Mouse (Mus musculus): ENCODE results near the gene Rapgef6.
A peak's percentile ranks its signal among the peaks of the same experiment; 100 is the strongest.

The Rapgef6 gene

DNA sequence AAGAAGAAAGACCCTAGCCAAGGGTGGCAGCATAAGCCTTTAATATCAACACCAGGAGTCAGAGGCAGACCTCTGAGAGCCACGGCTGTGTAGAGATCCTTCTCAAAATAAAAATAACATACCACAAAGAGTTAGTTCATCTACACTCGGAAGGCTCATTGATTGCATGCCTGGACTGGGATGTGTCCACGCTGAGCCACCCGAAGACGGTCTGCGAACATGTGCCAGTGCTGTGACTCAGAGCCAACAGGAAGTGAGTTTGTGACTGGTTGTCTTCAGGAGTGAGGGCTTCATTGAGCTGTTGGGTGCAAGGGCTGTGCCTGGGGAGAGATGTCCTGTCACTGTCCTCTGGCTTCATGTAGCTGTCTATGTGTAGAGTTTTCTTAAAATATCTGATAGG is 171.0 kb downstream of the Rapgef6 start:
- DNase-seq (ENCODE audit: low spot score) = no peak

DNA sequence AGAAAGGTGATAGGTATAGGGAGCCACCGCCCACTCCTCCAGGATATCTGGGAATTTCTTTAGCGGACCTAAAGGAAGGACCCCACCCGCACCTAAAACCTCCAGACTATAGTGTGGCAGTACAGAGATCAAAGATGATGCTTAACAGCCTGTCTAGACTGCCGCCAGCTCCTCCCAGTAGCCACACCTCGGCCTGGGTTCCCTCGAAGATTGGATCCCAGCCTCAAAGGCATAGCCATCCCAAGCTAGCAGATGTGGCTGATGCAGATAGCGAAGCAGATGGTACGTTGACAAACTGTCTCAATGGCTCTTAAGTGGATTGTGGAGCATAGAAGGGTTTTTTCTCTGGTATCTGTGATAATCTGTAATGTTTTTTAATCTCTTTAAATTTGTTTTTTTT is 171.6 kb downstream of the Rapgef6 start:
- DNase-seq (ENCODE audit: low spot score) = no peak

DNA sequence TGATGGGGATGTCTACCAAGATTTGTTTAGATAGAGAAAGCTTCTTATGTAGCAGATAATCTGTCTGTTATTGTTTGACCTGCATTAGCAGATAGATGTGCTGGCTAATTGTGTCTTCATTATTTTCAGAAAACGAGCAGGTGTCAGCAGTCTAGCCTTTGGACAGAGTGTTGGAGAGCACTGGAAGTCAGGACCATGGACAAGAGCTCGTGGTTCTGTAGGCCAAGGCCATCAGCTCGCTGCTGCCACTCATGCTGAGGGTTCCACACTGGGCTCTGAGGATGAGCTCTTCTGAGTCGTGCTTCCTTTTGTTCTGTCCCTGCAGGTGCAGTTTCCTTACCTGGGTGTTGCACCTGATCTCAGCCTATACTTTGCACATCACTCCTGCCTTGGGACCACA is 173.3 kb downstream of the Rapgef6 start:
- peak; percentile 65 for DNase-seq (ENCODE audit: low spot score)

- DNase-seq (ENCODE audit: low spot score) = no peak
These were observed 175.0 kb downstream of the Rapgef6 start for GRCm38 (mm10) chr11:54697611-54698010.

DNA sequence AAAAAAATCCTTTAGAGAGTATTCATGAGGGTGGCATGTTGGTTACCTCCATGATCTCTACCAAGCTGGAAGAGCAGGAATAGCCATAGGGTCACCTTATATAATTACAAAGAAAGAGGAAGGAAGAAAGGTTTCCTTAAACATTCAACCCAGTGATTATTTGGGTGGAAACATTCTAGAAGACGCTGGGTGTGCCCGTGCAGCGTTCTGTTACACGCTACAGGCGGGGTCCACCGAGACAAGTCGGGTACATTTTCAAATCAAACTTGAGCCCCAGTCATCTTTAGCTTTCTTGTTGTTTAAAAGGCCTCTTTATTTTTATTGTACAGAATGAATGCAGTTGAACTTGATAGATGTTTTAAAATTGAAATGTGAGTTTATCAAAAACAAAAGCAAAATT is 176.0 kb downstream of the Rapgef6 start:
- DNase-seq (ENCODE audit: low spot score) = no peak

DNA sequence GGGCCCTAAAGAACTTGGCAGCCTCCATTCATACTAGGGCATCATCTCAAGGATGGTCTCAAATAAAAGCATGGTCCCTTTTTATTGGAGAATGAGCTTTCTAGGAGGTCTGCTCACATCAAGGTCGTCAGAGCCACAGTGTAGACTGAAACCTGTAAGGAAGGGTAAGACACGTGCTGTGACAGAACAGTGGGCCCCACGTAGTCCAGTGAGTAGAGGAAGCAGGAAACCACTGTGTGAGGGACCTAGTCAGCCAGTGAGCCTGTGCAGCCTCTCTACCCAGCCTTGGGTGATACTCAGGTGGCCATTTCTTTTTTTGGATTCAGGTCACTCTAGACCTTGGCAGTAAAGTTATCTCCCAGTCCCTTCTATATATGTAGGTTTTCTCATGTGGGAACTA is 177.3 kb downstream of the Rapgef6 start:
- DNase-seq (ENCODE audit: low spot score) = no peak

DNA sequence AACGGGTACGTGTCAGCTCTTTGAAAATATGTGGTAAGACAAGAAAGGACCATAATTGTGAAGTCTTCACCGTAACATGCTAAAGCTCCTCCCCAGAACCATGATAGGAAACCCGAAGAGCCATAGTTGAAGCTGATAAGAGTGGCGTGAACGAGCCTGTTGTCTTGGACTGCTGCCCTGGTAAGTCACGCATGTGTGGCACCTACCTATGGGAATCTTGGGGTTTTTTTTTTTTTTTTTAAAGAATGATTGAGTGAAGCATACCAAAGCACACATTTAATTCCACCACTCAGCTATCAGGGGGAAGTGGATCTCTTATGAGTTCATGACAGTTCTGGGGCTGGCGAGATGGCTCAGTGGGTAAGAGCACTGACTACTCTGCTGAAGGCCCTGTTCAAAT is 179.2 kb downstream of the Rapgef6 start:
- no peak for DNase-seq (ENCODE audit: low spot score)

- DNase-seq (ENCODE audit: low spot score) = peak; percentile 86
These were observed 180.7 kb downstream of the Rapgef6 start for GRCm38 (mm10) chr11:54703306-54703705.

GRCm38 (mm10) chr11:54708153-54708552 is 185.5 kb downstream of the Rapgef6 start:
- no peak for DNase-seq (ENCODE audit: low spot score)

DNA sequence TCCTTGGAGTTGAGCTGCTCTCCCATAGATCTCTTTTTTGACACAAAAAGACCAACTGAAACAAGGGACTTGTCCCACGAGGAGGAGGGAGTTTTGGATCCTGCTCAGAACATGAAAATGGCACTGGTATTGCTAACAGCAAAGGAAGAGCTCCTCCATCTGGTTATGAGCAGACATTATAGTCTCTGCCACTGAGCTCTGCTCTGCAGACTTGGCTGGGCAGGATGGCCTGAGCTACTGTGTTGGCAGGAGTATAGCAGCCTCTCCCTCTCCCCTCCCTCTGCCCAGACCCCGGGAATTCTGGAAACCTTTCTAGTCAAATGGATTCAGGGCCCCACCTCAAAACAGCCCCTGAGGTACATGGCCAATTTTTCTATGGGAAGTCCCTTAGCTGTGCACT is 187.0 kb downstream of the Rapgef6 start:
- DNase-seq (ENCODE audit: low spot score) = no peak

DNA sequence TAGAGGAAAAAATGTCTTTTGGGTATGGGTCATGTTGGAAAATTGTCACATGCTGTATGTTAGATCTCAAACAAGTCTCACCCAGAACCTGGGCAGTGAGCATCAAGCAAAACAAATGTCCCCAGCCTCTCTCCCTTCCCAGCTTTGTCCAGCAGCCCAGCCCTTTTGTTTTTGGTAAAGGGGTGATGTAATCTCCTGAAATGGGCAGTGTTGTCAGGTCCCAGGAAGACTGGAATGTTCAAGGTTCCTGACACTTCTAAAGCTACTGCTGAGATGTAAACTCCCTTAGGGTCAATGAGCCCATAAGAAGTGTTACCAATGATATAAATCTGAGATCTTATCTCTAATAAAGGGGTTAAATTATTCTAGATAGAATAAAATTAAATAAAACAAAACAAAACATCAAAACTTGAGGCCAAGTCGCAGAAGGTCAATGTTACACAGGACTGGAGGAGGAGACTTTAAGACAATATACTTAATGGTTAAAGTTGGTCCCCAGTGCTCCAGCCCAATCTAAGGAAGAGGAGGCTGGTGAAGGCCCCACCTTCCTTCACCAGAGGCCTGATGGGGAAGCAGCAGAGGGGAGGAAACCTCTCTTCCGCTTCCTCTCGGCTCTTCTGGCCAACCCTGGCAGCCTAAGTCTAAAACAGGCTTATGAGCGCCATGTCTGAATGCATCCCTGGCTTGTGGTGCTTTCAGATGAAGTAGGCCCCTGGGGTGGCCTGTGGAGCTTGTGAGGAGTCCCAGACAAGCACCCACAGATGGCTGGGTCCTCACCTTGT is 188.1 kb downstream of the Rapgef6 start:
- no peak for DNase-seq (ENCODE audit: low spot score)

GRCm38 (mm10) chr11:54712849-54713248 is 190.2 kb downstream of the Rapgef6 start:
- DNase-seq (ENCODE audit: low spot score) = no peak

DNA sequence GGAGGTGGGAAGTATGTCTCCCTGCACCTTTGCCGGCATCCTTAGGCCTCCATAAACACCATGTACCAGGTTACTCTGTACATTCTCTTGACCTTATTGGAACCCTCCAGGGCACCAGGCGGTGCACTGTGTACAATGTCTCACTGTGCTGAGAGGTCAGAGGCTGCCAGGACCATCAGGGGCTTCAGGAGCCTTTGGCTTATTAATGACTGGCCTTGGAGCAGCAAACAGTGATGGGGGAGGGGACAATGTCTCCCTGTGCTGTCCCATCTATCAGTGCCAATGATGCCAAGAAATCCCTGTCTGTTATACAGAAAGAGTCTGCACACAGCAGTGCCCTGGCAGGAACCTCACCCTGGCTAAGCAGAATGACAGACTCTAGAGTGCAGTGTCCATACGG is 195.2 kb downstream of the Rapgef6 start:
- DNase-seq (ENCODE audit: low spot score) = no peak

- DNase-seq (ENCODE audit: low spot score) = no peak
These were observed 196.0 kb downstream of the Rapgef6 start for GRCm38 (mm10) chr11:54718601-54719000.

GRCm38 (mm10) chr11:54722057-54722456 is 199.4 kb downstream of the Rapgef6 start:
- DNase-seq (ENCODE audit: low spot score) = no peak

- DNase-seq (ENCODE audit: low spot score) = peak; percentile 57
These were observed 201.8 kb downstream of the Rapgef6 start for GRCm38 (mm10) chr11:54724353-54725034.

GRCm38 (mm10) chr11:54726571-54727062 is 204.0 kb downstream of the Rapgef6 start:
- no peak for DNase-seq (ENCODE audit: low spot score)

GRCm38 (mm10) chr11:54727327-54727901 is 204.8 kb downstream of the Rapgef6 start:
- DNase-seq (ENCODE audit: low spot score) = no peak

DNA sequence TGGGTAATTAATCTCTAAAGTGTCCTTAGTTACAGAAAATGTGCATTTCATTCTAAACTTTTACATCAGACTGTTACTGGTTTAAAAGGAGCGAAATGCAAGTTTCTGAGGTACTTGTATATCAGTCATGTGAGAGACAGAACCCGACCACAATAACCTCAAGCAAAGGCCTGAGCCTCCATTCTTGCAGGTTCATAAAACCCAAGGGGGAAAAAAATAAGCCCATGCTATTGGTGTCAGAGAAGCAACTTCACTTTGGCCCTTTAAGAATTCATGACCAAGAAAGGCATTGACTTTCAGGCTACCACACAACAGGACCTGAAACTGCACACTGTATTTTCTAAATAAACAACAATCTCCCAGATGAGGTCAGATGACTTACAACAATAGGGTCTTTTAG is 205.7 kb downstream of the Rapgef6 start:
- DNase-seq (ENCODE audit: low spot score) = no peak

DNA sequence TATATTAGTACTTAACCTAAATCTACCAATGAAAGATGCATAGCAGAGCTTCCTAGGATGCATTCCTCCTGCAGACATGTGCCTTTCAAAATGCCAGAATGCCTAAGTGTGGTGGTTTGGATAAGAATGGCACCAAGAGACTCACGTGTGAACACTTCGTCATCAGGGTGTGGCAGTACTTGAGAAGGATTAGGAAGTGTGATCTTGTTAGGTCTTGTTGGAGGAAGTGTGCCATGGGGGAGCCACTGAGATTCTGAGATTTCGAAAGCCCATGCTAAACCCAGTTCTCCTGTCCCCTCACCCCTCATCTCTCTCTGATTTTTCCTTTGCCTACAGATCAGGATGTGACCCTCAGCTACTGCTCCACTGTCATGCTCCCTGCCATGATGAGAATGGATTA is 206.7 kb downstream of the Rapgef6 start:
- no peak for DNase-seq (ENCODE audit: low spot score)

- DNase-seq (ENCODE audit: low spot score) = peak; percentile 16
These were observed 208.3 kb downstream of the Rapgef6 start for GRCm38 (mm10) chr11:54730931-54731330.

DNA sequence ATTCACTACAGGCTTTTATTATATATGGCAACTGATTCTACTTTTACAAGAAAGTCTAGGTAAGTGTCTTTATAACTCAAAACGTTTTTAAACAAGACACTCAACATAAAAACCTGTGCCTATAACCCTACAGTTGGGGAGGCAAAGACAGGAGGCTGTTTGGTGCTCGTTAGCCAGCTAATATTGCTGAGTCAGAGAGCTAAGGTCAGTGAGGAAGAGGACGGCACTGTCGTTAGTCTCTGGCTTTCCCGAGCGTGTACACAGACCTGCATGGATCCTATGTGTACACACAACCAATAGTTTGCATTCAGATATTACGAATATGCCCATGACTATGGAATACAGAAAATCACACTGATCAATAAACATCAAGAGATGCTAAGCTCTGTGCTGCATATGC is 208.7 kb downstream of the Rapgef6 start:
- no peak for DNase-seq (ENCODE audit: low spot score)

- DNase-seq (ENCODE audit: low spot score) = peak; percentile 31
These were observed 210.9 kb downstream of the Rapgef6 start for GRCm38 (mm10) chr11:54733546-54733945.

All from testis, postnatal 10 days (tissue).